Mouse (Mus musculus) ovary, postnatal 14 days (tissue): ENCODE measurements around the gene Prr23a3.

ENCODE experiments used
- DNase-seq: peaks from one replicate; pipeline ENCODE4 v3.0.0; 2022; ENCODE audit warnings: low spot score

Gene Prr23a3

GRCm38 (mm10) chr9:98864571-98864970, at the start of gene Prr23a3:
Gene Prr23a3, plus strand, starts transcription at chr9:98864767.
- DNase-seq: no peak

GRCm38 (mm10) chr9:98816066-98816465, 48.5 kb upstream of the Prr23a3 start:
- DNase-seq: no peak

DNA sequence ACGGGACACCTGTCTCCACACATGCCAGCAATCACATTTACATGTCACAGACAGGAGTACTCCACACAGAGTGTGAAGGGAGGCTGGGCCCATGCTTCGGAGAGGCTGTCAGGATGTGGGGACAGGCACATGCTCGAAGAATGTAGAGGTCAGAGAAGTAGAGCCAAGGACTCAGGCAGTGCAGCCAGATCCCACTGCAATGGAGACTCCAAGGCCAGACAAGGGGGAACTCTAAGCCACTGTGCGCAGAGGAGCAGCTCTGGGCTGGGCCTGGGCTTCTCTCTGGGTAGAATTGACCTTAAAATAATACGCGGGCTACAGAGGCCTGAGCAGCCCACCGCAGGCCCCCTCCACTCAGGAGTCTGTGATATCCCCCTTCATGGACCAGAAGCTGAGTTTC, 47.0 kb upstream of the Prr23a3 start:
- no peak for DNase-seq

GRCm38 (mm10) chr9:98818971-98819370, 45.6 kb upstream of the Prr23a3 start:
- DNase-seq: no peak

DNA sequence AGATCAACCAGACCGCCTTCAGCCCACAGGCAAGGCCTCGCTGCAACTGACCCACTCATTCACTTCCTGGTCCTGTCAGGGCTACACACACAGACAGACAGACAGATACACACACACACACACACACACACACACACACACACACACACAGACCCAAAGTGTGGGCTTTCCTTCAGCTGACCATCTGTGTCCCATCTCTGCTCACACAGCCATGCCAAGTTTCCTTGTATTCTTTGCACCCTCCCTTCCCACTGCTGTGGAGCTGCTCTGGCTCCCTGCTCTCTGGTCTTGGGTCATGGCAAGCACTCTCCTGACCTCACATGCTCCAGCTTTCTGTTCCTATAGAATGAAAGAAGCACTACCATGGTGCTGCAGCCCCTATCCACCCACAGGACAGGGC, 45.1 kb upstream of the Prr23a3 start:
- DNase-seq: no peak

DNA sequence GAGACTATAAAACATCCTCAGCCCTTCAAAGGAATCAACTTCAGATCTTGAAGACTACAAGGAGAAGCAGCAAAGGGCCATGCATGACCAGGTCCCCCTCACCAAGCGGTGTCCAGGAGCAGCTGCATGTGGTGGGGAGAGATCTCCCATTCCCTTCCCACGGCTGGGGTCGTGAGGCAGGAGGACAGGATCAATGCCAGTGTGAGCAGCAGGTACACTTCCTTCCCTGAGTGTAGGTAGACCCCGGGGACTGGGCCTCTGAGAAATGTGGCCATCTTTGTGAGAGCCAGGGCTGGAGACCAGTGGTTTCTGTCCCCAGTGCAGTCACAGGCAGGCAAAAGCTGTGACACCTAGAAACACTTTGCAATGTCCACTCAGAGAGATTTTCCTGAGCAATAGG, 44.1 kb upstream of the Prr23a3 start:
- no peak for DNase-seq

- DNase-seq: no peak
These were observed 43.5 kb upstream of the Prr23a3 start for GRCm38 (mm10) chr9:98821067-98821466.

DNA sequence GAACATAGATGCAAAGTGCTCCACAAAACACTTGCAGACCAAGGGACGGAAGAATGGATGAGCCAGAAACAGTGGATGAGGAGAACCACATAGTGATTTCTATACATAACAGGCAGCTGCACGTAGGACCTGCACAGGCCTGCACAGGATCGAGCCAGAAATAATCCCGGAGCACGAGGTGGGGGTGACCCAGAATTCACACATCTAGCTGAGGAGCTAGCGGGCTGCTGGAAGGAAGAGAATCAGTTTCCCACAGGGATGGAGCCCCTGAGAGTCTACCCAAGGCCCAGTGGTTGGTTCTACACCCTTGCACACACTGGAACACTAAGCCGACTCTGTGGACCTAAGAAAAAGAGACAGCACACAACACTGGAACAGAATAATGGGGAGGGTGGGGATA, 40.8 kb upstream of the Prr23a3 start:
- no peak for DNase-seq

DNA sequence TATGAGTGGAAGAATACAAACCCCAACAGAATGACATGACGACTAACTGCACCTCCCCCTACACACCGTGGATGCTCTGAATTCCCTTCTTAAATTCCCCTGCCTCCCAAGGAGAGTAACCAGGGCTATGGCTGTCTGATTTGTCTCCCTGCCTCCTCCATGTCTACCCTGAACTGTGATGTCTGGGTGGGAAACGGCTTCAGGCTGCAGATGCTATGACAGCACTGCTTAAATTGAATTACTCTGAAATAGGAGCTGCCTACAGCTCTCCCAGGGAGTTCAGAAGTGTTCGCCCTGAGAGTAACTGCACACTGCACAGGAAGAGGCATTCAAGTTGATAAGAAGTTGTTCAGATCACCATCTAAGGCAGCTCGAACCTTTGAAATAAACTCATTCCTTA, 35.1 kb upstream of the Prr23a3 start:
- DNase-seq: no peak

DNA sequence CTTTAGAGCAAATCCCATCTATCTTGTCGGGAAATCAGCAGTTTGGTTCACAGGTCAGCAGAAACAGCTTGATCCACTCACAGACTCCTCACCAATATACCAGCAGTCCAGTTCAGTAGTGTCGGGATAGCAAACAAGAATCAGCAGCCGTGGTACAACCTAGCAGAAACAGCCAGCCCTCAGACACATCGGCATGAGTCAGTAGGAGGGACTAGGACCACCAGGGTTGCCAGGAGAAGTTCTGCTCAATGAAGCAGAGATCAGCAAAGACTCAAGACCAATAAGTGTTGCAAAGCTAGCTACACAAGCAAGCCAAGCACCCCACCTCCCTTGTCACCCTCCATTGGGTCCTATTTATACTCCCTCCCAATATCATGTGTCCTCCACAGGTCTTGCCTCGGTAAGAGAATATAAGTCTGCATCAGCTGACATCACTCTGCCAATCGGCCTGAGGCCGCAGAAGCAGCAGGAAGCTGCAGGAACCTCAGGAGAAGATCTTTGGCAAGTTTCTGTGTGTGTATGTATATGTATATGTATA, 27.0 kb upstream of the Prr23a3 start:
- no peak for DNase-seq

DNA sequence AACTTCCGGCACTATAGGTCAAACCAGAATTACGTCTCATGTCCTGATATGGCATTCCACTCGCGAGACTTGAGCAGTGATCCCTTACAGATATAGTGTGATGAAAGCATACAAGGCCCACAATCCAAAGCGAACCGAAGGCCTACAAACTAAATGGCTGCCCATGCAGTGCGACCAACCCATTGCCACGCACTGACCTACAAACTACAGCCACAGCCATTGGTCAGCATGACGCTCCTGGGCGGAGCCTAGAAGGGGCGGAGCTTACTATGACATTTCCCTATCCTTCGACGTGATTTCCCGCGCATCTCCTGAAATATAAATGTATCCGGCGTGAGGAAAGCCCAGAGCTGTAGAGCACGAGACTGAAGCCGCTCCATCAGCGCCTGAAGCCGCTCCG, 22.4 kb upstream of the Prr23a3 start, which contains the start of gene Prr23a1:
TSS of gene Prr23a1 (plus strand) at position 387 of the 400 bp plus-strand sequence.
- DNase-seq: no peak

DNA sequence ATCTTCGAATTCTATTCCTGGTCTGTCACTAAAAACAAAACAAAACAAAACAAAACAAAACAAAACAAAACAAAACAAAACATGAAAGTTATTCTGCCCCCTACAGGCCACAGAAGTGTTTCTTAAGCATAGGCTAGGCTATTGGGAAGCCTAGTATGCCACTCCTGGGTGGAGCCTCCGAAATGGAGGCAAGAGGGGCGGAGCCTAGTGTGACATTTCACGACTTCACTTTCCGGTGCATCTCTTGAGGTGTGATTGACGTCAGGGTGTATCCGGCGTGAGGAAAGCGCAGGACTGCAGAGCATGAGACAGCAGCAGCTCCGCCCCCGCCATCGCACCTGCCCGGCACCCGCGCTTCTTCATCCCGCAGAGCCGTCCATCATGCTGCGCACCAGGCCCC, 8.4 kb upstream of the Prr23a3 start, which contains the start of gene Prr23a2:
TSS of gene Prr23a2 (plus strand) at position 285 of the 400 bp plus-strand sequence.
- no peak for DNase-seq

DNA sequence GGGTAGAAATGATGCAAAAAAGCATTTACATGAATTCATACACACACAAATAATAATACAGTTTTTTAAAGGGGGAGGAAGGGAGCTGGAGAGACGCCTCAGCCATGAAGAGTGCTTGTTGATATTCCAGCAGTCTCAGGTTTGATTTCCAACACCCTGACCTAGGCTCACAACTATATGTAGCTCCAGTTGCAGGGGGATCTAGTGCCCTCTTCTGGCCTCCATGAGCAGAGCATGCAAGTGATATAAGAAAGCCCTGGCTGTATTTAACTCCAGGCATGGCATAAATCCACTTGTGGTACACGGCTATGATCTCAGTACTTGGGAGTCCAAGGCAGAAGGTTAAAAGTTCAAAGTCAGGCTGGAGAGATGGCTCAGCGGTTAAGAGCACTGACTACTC, 1.1 kb upstream of the Prr23a3 start:
- DNase-seq: no peak

GRCm38 (mm10) chr9:98901486-98901885, 36.9 kb downstream of the Prr23a3 start:
- DNase-seq: no peak

- DNase-seq: no peak
These were observed 38.3 kb downstream of the Prr23a3 start, which contains the start of gene 7420426K07Rik for GRCm38 (mm10) chr9:98902819-98903218. Gene 7420426K07Rik, plus strand, starts transcription at chr9:98903119.
